Mouse (Mus musculus): ENCODE results near the gene Piwil1. TPM values are rescaled to one million over a fixed set of nuclear protein-coding genes. Genes with fewer than 3 reads are reported as not detected.

Piwil1 gene
- polyA plus RNA-seq (2014; fragmentation: Nextera tagmentation; extraction: Ambion mirVana): not detected in 2 replicates

DNA sequence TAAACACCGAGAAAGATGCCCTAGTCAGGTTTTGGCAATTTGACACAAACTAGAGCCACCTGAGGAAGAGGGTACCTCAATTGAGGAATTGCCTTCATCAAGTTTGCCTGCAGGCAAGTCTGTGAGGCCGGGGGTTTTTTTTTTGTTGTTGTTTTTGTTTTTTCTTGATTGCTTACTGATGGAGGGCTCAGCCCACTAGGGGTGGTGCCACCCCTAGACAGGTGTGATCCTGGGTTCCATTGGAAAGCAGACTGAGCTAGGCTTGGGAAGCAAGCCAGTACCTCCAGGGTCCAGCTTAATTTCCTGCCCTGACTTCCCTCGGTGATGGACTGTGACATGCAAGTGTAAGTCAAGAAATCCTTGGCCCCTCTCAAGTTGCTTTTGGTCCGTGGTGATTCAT lies at the start of gene Piwil1:
Gene Piwil1 (plus strand): TSS at position 301 of the 400 bp plus-strand sequence.
- ATAC-seq (replicated peaks; ENCODE audit: low FRiP score) (no peak), DNase-seq (ENCODE audit: low spot score) (no peak)
- Histone ChIP-seq H3K36me3 (ENCODE audit: control insufficient read depth, insufficient read depth, low read length) (no peaks in the 10 kb centered on the region), H3K4me3 (ENCODE audit: low read depth, low read length) (no peak within 1 kb of the TSS), H3K27me3 (replicated peaks; ENCODE audit: control insufficient read depth, insufficient read depth, low read length) (no peaks in the 10 kb centered on the region), H3K27ac (ENCODE audit: low read depth, low read length) (no peak within 1 kb of the TSS), H3K9me3 (ENCODE audit: control insufficient read depth, low read length) (no peaks in the 10 kb centered on the region), H3K9ac (ENCODE audit: low read depth, low read length) (no peak within 1 kb of the TSS), H3K4me2 (no peak within 1 kb of the TSS), H3K4me1 (replicated peaks; ENCODE audit: control insufficient read depth, insufficient read depth, low read length) (no peaks in the 10 kb centered on the region)
- 69% methylated on average over 4 of the region's 4 CpGs for whole genome bisulfite sequencing

DNA sequence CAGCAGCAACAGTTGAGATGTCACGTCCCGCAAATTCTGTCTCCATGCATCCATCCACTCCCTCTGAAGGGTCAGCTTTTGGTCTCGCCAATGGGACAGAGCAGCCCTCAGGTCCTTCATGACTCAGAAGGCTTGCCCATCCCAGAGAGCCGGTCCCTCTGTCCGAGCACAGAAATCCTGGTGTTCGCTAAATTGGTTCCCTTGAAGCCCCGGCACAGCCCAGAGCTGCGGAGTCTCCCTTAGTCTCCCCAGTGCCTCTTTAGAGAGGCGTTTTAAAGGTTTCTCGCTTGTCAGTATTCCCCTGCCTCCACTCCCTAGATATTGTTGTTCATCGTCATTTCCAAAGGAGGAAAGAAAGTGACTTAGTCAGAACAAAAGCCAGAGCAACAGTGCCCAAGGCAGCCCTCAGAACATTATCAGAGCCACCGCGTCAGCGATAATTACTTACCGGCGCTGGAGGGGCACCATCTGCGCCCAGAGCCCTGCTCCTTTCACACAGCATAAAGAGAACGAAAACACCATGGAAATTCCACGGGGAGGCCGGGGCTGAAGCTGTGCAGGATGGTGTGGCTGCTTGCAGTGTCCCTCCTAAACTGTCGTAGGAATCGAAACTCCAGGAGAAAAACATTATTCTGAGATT lies 45.7 kb upstream of the Piwil1 start:
- H3K4me2 ChIP-seq: no peak overlapping the region
- 60% methylated on average over 22 of the region's 22 CpGs for WGBS

DNA sequence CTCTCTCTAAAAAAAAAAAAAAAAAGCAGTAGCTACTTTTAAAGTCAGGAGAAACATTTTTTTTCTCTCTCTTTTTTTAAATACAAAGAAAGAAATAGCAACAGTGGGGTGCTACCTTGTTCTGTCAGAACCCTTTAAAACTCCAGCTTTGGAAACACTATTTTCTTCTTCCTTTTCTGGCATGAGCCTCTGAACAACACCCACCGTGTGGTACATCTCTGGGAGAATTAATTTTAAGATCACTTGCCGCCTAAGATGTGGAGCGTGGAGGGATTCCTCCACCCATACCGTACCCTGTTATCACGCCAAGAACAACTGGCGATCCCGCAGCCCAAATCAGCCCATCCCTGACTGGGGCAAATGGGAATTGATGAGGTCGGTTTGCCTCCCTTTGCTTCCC lies 42.2 kb upstream of the Piwil1 start:
- DNase-seq (ENCODE audit: low spot score): no peak
- H3K27ac ChIP-seq (ENCODE audit: low read depth, low read length): no peak overlapping the region
- peaks cover 4% of the 10 kb centered on the region for H3K9me3 ChIP-seq (ENCODE audit: control insufficient read depth, low read length)
- 62% methylated on average over 8 of the region's 8 CpGs for WGBS
- no peaks in the 10 kb centered on the region for H3K36me3 ChIP-seq (ENCODE audit: control insufficient read depth, insufficient read depth, low read length)
- no peaks in the 10 kb centered on the region for H3K27me3 ChIP-seq (replicated peaks; ENCODE audit: control insufficient read depth, insufficient read depth, low read length)
- H3K4me3 ChIP-seq (ENCODE audit: low read depth, low read length): no peak overlapping the region
- ATAC-seq (replicated peaks; ENCODE audit: low FRiP score): no peak
- no peak overlapping the region for H3K9ac ChIP-seq (ENCODE audit: low read depth, low read length)
- no peaks in the 10 kb centered on the region for H3K4me1 ChIP-seq (replicated peaks; ENCODE audit: control insufficient read depth, insufficient read depth, low read length)
- no peak overlapping the region for H3K4me2 ChIP-seq

More for the DNA sequence above, 45.7 kb upstream of the Piwil1 start:
- Histone ChIP-seq H3K9ac (ENCODE audit: low read depth, low read length) (no peak overlapping the region), H3K36me3 (ENCODE audit: control insufficient read depth, insufficient read depth, low read length) (no peaks in the 10 kb centered on the region), H3K4me1 (replicated peaks; ENCODE audit: control insufficient read depth, insufficient read depth, low read length) (no peaks in the 10 kb centered on the region), H3K27me3 (replicated peaks; ENCODE audit: control insufficient read depth, insufficient read depth, low read length) (no peaks in the 10 kb centered on the region), H3K4me3 (ENCODE audit: low read depth, low read length) (no peak overlapping the region), H3K27ac (ENCODE audit: low read depth, low read length) (no peak overlapping the region), H3K9me3 (ENCODE audit: control insufficient read depth, low read length) (no peaks in the 10 kb centered on the region)
- ATAC-seq (replicated peaks; ENCODE audit: low FRiP score) (no peak), DNase-seq (ENCODE audit: low spot score) (no peak)

DNA sequence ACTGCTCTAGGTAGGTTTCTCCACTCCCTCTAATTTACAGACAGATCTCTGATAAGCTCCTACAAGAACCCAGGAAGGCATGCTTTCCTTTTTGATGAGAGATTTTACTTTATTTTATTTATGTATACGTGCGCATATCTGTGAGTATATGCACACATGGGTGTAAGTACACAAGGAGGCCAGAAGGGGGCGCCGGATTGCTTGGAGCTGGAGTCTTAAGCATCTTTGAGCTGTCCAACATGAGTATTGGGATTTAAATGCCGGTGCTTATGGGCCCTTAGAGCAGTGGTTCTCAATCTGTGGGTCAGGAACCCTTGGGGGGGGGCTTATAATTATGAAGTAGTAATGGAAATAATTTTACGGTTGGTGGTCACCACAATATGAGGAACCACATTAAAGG lies 39.4 kb upstream of the Piwil1 start:
- Histone ChIP-seq H3K9ac (ENCODE audit: low read depth, low read length) (no peak overlapping the region), H3K9me3 (ENCODE audit: control insufficient read depth, low read length) (peaks cover 4% of the 10 kb centered on the region), H3K4me3 (ENCODE audit: low read depth, low read length) (no peak overlapping the region), H3K36me3 (ENCODE audit: control insufficient read depth, insufficient read depth, low read length) (no peaks in the 10 kb centered on the region), H3K27me3 (replicated peaks; ENCODE audit: control insufficient read depth, insufficient read depth, low read length) (no peaks in the 10 kb centered on the region), H3K4me1 (replicated peaks; ENCODE audit: control insufficient read depth, insufficient read depth, low read length) (no peaks in the 10 kb centered on the region), H3K27ac (ENCODE audit: low read depth, low read length) (no peak overlapping the region), H3K4me2 (no peak overlapping the region)
- ATAC-seq (replicated peaks; ENCODE audit: low FRiP score) (no peak), DNase-seq (ENCODE audit: low spot score) (no peak)
- WGBS: 88% methylated on average over 6 of the region's 6 CpGs

DNA sequence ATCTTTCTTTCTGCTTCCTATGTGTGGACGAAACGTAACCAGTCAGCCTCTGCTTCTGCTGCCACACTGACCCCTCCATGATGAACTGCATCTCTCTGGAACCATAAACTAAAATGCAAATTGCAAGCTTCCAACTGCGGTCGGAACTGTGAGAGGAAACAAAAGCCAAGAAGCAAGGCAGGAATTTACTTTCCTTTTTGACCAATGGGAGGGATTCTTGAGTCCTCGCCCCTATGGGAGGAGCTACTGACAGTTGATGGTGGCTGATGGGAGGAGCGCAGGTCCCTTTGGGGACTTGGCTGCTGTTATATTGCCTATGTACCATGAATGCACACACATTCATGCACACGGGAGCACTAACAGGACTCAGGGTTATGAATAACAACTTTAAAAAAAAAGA lies 38.3 kb upstream of the Piwil1 start:
- no peaks in the 10 kb centered on the region for H3K36me3 ChIP-seq (ENCODE audit: control insufficient read depth, insufficient read depth, low read length)
- H3K9ac ChIP-seq (ENCODE audit: low read depth, low read length): no peak overlapping the region
- no peaks in the 10 kb centered on the region for H3K27me3 ChIP-seq (replicated peaks; ENCODE audit: control insufficient read depth, insufficient read depth, low read length)
- H3K27ac ChIP-seq (ENCODE audit: low read depth, low read length): no peak overlapping the region
- no peaks in the 10 kb centered on the region for H3K4me1 ChIP-seq (replicated peaks; ENCODE audit: control insufficient read depth, insufficient read depth, low read length)
- DNase-seq (ENCODE audit: low spot score) (no peak), ATAC-seq (replicated peaks; ENCODE audit: low FRiP score) (no peak)
- H3K9me3 ChIP-seq (ENCODE audit: control insufficient read depth, low read length): peaks cover 4% of the 10 kb centered on the region
- H3K4me2 ChIP-seq: no peak overlapping the region
- WGBS: 81% methylated on average over 7 of the region's 7 CpGs
- H3K4me3 ChIP-seq (ENCODE audit: low read depth, low read length): no peak overlapping the region

DNA sequence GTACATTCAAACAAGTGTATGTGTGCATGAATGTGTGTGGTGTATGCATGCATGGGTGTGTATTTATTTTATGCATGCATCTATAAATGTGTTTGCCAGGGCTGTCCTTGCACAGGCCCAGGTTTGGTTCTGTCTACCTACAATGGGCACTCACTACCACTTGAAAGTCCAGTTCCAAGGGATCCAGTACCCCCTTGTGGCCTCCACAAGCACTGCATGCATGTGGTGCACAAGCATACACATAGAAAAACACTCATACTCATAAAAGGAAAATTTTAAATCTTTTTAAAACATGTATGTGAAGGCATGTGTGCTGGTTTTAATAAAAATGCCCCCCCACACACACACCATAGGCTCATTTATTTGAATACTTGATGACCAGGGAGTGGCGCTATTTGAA lies 37.3 kb upstream of the Piwil1 start:
- no peak for DNase-seq (ENCODE audit: low spot score)
- WGBS: 97% methylated on average over 1 of the region's 1 CpGs

DNA sequence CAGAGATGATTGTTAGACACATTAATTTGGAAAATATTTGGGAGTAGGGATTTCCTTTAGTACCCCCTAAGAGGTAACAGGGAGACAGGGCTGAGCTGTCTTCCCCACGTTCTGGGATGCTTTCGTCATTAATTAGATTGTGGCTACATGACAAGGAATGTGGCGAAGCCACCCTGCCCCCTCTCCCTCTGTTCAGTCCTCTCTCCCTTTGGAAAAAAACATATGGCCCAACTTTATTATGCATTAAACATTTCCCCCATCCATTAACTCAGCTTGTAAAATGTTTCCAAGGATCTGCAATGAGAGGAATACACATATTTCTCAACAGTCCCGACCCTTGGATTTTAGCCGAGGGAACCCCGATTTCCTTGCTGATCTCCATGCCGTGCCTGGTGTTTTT lies 35.0 kb upstream of the Piwil1 start:
- ATAC-seq (replicated peaks; ENCODE audit: low FRiP score): no peak

More for the DNA sequence above, 37.3 kb upstream of the Piwil1 start:
- Histone ChIP-seq H3K27me3 (replicated peaks; ENCODE audit: control insufficient read depth, insufficient read depth, low read length) (no peaks in the 10 kb centered on the region), H3K4me1 (replicated peaks; ENCODE audit: control insufficient read depth, insufficient read depth, low read length) (no peaks in the 10 kb centered on the region), H3K4me3 (ENCODE audit: low read depth, low read length) (no peak overlapping the region), H3K36me3 (ENCODE audit: control insufficient read depth, insufficient read depth, low read length) (no peaks in the 10 kb centered on the region), H3K9me3 (ENCODE audit: control insufficient read depth, low read length) (peaks cover 4% of the 10 kb centered on the region), H3K27ac (ENCODE audit: low read depth, low read length) (no peak overlapping the region), H3K9ac (ENCODE audit: low read depth, low read length) (no peak overlapping the region), H3K4me2 (no peak overlapping the region)
- no peak for ATAC-seq (replicated peaks; ENCODE audit: low FRiP score)

DNA sequence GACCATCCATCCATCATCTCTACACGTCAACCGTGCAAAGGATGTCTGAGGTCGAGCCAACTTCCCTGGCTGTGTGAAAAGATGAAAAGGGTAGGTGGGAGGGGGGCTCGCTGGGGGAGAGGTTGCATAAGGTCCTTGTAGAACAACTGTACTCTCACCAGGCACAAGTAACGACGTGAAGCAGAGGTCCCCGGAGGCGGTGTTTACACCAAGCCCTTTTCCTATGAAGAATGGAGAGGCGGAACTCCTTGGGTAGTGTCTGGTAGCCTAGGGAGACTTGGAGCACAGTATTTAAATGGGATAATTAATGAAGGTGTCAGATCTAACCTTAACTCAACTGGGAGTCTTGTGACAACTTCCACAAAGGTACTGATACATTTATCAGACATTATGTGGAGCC lies 28.2 kb upstream of the Piwil1 start:
- Histone ChIP-seq H3K4me3 (ENCODE audit: low read depth, low read length) (no peak overlapping the region), H3K9ac (ENCODE audit: low read depth, low read length) (no peak overlapping the region), H3K4me2 (no peak overlapping the region), H3K27ac (ENCODE audit: low read depth, low read length) (no peak overlapping the region), H3K9me3 (ENCODE audit: control insufficient read depth, low read length) (no peaks in the 10 kb centered on the region), H3K4me1 (replicated peaks; ENCODE audit: control insufficient read depth, insufficient read depth, low read length) (no peaks in the 10 kb centered on the region), H3K36me3 (ENCODE audit: control insufficient read depth, insufficient read depth, low read length) (no peaks in the 10 kb centered on the region), H3K27me3 (replicated peaks; ENCODE audit: control insufficient read depth, insufficient read depth, low read length) (no peaks in the 10 kb centered on the region)
- ATAC-seq (replicated peaks; ENCODE audit: low FRiP score) (no peak), DNase-seq (ENCODE audit: low spot score) (no peak)
- 70% methylated on average over 9 of the region's 9 CpGs for WGBS

More for the DNA sequence above, 35.0 kb upstream of the Piwil1 start:
- Histone ChIP-seq H3K36me3 (ENCODE audit: control insufficient read depth, insufficient read depth, low read length) (no peaks in the 10 kb centered on the region), H3K4me3 (ENCODE audit: low read depth, low read length) (no peak overlapping the region), H3K4me1 (replicated peaks; ENCODE audit: control insufficient read depth, insufficient read depth, low read length) (no peaks in the 10 kb centered on the region), H3K27me3 (replicated peaks; ENCODE audit: control insufficient read depth, insufficient read depth, low read length) (no peaks in the 10 kb centered on the region), H3K4me2 (no peak overlapping the region), H3K9ac (ENCODE audit: low read depth, low read length) (no peak overlapping the region), H3K27ac (ENCODE audit: low read depth, low read length) (no peak overlapping the region), H3K9me3 (ENCODE audit: control insufficient read depth, low read length) (peaks cover 4% of the 10 kb centered on the region)
- 67% methylated on average over 7 of the region's 7 CpGs for WGBS
- DNase-seq (ENCODE audit: low spot score): no peak

DNA sequence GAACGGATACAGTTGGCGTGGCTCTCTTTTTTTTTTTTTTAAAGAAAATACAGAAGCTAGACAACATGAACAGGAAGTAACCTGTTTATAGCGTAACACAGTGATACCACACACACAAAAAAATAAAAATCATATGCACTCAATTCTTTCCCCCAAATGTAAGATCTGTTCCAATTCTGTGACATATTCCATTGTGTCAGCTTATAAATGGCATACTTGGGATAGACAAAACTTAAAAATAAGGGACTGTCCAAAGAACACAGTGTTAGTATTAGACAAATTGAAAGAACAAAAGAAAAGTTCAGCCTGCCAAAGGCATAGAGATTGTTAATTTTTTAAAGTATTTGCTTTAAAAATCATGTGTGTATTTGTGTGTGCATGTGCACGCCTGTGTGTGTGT lies 25.0 kb upstream of the Piwil1 start:
- Histone ChIP-seq H3K4me2 (no peak overlapping the region), H3K9ac (ENCODE audit: low read depth, low read length) (no peak overlapping the region), H3K27me3 (replicated peaks; ENCODE audit: control insufficient read depth, insufficient read depth, low read length) (no peaks in the 10 kb centered on the region), H3K27ac (ENCODE audit: low read depth, low read length) (no peak overlapping the region), H3K9me3 (ENCODE audit: control insufficient read depth, low read length) (no peaks in the 10 kb centered on the region), H3K4me1 (replicated peaks; ENCODE audit: control insufficient read depth, insufficient read depth, low read length) (no peaks in the 10 kb centered on the region), H3K4me3 (ENCODE audit: low read depth, low read length) (no peak overlapping the region), H3K36me3 (ENCODE audit: control insufficient read depth, insufficient read depth, low read length) (no peaks in the 10 kb centered on the region)
- no peak for DNase-seq (ENCODE audit: low spot score)
- WGBS: 93% methylated on average over 4 of the region's 4 CpGs
- ATAC-seq (replicated peaks; ENCODE audit: low FRiP score): no peak

Data from liver, embryonic 11.5 days (tissue).